Mouse (Mus musculus) right cerebral cortex, postnatal 25 days (tissue): ENCODE measurements around the gene Eras.
A peak's percentile ranks its signal among the peaks of the same experiment; 100 is the strongest.
"Not testable (repeated sequence)": the region's sequence is repeated elsewhere in the genome, so short reads cannot be mapped to it uniquely, and the experiment has no call there.

Experiments used
- DNase-seq: peaks from one replicate; pipeline ENCODE4 v3.0.0; 2022

The Eras gene

DNA sequence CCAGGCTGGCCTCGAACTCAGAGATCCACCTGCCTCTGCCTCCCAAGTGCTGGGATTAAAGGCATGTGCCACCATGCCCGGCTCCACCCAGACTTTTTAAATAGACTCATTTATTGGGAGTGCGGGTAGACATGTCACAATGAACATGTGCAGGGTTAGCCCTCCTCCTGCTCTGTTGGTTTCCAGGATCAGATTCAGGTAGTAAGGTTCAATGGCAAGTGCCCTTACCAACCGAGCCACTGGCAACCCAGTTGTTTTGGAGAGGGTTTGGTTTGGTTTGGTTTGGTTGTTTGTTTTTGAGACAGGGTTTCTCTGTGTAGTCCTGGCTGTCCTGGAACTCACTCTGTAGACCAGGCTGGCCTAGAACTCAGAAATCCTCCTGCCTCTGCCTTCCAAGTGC, 19.2 kb downstream of the Eras start, which contains the start of gene Gm10490:
Gene Gm10490, plus strand, starts transcription at position 301 of the 400 bp plus-strand sequence.
- DNase-seq: not testable (repeated sequence)

DNA sequence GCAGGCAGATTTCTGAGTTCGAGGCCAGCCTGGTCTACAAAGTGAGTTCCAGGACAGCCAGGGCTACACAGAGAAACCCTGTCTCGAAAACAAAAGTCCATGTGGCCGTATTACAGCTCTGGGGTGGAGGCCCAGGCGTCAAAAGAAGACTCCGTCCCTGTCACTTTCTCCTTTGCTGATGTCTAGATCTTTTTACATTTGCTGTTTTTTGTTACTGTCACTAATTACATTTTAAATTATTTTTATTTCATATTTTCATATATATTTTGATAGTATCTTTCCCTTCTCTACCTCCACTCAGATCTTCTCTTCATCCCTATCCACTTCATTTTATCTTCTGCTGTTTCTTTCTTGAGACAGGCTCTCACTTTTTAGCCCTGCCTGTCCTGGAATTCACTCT, 20.7 kb downstream of the Eras start, which contains the start of gene Gm10491:
Gene Gm10491, minus strand, starts transcription at position 101 of the 400 bp plus-strand sequence.
- no peak for DNase-seq

DNA sequence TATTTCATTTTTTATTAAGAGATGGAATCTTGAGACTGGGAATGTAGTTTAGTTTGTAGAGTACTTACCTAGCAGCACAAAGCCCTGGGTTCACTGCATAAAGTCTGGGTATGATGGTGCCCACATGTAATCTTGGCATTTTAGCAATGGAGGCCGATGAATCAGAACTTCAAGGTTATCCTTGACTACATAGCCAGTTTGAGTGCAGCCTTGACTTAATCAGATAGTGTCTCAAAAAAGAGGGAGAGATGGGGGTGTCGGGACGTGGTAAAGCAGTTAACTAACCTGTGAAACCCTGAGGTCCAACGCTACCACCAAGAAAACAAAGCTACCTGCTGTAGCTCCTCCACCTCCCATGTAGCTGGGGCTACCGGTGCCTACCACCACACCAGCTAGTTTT, 24.0 kb downstream of the Eras start:
- DNase-seq: no peak

DNA sequence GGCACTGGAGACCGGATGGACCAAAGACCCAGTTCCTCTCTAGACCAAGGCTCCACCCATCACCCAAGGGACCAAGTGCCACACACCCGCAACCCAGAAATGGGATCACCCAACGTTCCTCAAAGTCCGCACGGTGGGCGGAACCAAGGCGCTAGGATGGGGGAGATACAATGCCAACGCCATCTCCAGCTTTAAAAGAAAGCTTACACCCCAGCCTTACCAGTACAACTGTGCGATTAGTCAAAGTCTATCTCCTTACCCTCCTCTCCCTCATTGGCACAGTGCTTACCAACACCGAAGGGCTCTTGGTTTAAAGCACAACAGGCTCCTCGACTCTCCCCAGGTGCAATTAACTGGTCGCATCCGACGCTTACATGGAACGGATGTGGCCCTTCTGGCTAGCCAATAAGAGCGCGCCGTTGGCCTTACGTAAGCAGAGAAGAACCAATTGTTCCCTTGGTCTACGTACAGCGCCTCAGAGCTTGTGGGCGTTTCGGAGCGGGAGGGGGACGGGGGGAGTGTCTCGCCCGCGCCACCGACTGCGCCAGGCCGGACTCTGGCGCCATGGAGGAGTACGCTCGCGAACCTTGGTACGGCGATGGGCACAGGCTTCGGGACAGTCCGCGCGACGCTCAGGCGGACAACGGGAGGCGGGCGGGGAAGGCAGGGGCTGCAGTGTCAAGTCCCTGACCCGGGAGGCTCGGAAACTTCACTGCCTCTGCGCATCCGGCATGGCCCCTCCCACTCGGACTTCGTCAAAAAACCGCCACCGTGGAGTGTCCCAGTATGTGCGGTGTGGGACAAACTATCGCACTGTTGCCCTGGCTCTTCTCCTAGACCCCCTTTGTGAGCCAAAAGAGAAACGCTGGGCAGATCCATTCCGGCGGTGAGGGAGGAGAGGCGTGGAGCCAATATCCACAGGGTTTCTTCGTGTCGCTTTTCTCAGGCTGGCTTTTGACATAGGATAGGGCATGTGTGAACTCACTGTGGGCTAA, 29.2 kb downstream of the Eras start, which contains the start of the genes Pqbp1 and Timm17b:
Gene Pqbp1, minus strand, starts transcription at position 390 of the 995 bp plus-strand sequence.
Gene Timm17b, plus strand, starts transcription at position 478 of the 995 bp plus-strand sequence.
- DNase-seq: peak; percentile 85

DNA sequence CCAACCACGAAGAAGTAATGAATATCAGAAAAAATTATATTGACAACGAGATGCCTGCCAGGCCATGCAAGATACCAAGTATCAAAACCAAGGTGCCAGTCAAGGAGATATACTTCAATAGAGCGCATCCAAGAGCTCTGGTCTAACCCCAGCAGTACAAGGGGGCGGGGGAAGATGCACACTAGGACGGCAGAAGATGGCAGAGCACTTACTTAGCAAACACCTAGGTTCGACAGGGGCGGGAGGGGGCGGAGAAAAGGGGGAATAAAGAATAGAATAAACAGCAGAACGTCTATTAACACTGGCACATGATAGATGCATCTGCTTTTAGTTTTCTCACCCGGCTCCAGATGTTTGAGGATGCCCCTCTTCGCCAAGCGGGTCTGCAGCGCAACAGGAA, 30.2 kb downstream of the Eras start:
- no peak for DNase-seq

DNA sequence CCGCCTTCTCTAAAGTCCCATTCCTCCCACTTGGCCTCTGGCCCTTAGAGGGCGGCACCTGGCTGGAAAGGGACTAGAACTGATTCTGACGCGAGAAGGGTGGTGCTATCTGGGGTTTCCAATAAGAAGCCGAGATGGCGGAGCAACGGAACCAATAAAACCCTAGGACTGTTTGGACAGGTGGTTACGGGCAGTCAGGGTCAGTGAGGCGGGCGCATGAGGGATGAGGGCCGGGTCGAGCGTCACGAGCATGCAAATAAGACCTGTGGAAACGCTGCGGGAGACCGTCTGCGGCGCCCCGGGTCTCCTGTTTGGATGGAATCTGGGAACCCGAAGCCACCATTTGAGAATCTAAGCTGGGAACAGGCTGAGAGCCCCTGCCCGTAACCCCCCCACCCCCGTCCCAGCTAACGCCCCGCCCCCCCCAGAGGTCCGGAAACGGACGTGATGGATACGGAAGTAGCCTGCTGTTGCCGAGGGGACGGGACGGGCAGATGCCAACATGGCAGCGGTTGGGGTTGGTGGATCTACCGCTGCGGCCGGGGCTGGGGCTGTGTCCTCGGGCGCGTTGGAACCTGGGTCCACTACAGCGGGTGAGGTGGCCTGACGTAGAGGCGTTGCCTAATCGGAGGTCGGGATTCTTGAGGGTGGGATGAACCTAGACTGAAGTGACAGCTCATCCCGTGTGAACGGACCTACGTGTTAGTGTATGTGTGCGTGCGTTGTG, 44.4 kb downstream of the Eras start, which contains the start of gene Slc35a2:
Gene Slc35a2, plus strand, starts transcription at position 188 of the 727 bp plus-strand sequence.
- DNase-seq: peak; percentile 63

DNA sequence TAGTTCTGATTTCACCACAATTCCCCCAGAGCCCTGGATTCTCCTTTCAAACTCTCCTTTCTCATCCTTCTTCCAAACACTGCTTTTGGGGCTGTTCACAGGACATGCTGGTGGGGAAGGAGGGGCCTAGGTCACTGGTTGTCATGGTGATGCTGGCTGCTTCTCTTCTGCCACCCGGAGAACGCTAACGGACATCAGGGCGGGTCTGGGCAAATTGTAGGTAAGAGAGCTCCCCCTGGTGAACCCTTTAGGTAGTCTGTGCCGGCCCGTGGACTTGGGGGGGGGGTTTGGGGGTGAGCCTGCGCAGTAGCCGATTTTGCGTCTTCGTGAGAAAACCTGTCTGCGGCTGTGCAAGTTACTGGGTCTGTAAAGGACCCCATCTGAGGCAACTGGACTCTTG, 48.6 kb downstream of the Eras start:
- DNase-seq: peak; percentile 62

DNA sequence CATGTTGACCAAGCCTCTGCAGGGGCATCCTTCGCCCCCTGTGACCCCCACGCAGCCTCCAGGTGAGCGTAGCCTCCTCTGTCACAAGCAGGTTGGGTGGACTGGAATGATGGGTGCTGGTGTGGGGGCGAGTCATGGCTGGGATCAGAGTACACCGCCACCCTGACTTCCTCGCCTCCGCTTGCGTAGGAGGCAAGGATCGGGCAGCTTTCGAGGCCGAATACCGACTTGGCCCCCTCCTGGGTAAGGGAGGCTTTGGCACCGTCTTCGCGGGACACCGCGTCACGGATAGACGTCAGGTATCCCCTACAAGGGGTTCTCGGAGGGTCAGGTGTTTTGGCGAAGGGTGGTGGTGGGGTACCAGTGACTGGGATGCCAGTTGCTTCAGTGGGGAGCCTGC, 49.9 kb downstream of the Eras start:
- no peak for DNase-seq

DNA sequence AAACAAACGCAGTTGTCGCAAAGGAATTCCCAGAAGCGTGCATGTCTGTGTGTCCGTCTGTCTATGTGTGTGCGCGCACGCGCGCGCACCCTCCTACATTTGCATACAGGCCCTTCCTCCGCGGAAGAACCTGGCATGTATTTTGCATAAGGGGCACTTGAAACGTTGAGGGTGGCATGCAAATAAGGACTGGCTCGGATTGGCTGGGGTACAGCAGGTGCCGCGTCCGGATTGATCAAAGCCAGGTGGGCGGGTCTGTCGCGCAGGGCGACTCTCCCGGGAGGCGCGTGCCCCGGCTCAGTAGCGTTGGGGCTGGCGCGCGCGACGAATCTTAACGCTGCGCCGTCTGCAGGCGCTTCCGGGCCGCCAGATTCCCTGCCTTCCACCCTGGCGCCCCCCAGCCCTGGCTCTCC, 50.4 kb downstream of the Eras start, which contains the start of gene Pim2:
Gene Pim2, plus strand, starts transcription at position 256 of the 413 bp plus-strand sequence.
- peak; percentile 84 for DNase-seq
